Comparison of ENCODE assay signal across 10 mouse cellular contexts in genomic region chrX:21360771-21361667, GRCm38 (mm10).
DNase-seq lines count a peak whose midpoint lies in the region; ATAC-seq and TF ChIP-seq lines count a peak whose summit lies in the region.
"Had no signal": no experiment of that assay in that cellular context is flagged by ENCODE, and none has a peak within 500 bp of the region (broad histone marks: within the 10 kb centered on the region; RNA-seq: fewer than 3 reads in every experiment).

No protein-coding gene starts in this region.

- no peaks in the 10 kb centered on the region for H3K27me3 ChIP-seq in kidney, embryonic 16.5 days (ENCODE audit: insufficient read depth, low read length)
- H3K27me3 ChIP-seq in limb, embryonic 12.5 days, result 0 out of 2 replicates have a peak, but pooled peaks cover 5% of the 10 kb centered on the region
- H3K27me3 ChIP-seq in midbrain, postnatal 0 days (ENCODE audit: insufficient read depth, low read length), result no peaks in the 10 kb centered on the region

- peak; percentile 81; the same call in 1 of the 2 replicates for ATAC-seq in kidney, embryonic 16.5 days (ENCODE audit: low FRiP score, low TSS enrichment)
- ATAC-seq in limb, embryonic 12.5 days (ENCODE audit: insufficient number of reproducible peaks, insufficient read depth, low FRiP score, low TSS enrichment, low read depth), result peak; percentile 87; the same call in 1 of the 2 replicates
- ATAC-seq in midbrain, postnatal 0 days (ENCODE audit: low FRiP score), result peak; percentile 98

- WGBS in kidney, embryonic 16.5 days, result 21% methylated on average over 43 of the region's 43 CpGs
- 18% methylated on average over 43 of the region's 43 CpGs for WGBS in limb, embryonic 12.5 days
- WGBS in midbrain, postnatal 0 days, result 21% methylated on average over 43 of the region's 43 CpGs

- DNase-seq in kidney, adult 8-10 months, result no peak
- peak; percentile 50 for DNase-seq in cerebellum, adult 9-11 months
- DNase-seq in frontal cortex, postnatal 10 days (ENCODE audit: low spot score in 2 of 2), result peak; percentile 39 to 52
- peak; percentile 31 for DNase-seq in induced T-regulatory cell, adult 2 months (ENCODE audit: low read depth)
- DNase-seq in midbrain, postnatal 0 days (ENCODE audit: low spot score), result peak; percentile 81
- DNase-seq in testis, postnatal 10 days (ENCODE audit: low spot score), result peak; percentile 38

- no peaks in the 10 kb centered on the region for H3K36me3 ChIP-seq in kidney, embryonic 16.5 days (ENCODE audit: insufficient read depth, low read length)
- H3K36me3 ChIP-seq in limb, embryonic 12.5 days, result no peaks in the 10 kb centered on the region
- no peaks in the 10 kb centered on the region for H3K36me3 ChIP-seq in midbrain, postnatal 0 days (ENCODE audit: insufficient read depth, low read length)
- H3K36me3 ChIP-seq: G1E had no signal

- H3K4me3 ChIP-seq in kidney, embryonic 16.5 days (ENCODE audit: low read length), result peak overlapping the region; percentile 48
- H3K4me3 ChIP-seq in limb, embryonic 12.5 days (replicated peaks), result peak overlapping the region; percentile 42
- peak overlapping the region; percentile 36 for H3K4me3 ChIP-seq in midbrain, postnatal 0 days (ENCODE audit: low read depth, low read length)

- no peak for TF ChIP-seq CTCF in midbrain, postnatal 0 days (IDR thresholded peaks at IDR 0.05)

- no peaks in the 10 kb centered on the region for H3K4me1 ChIP-seq in kidney, embryonic 16.5 days (ENCODE audit: insufficient read depth, low read length)
- H3K4me1 ChIP-seq in limb, embryonic 12.5 days (replicated peaks), result no peaks in the 10 kb centered on the region
- H3K4me1 ChIP-seq in midbrain, postnatal 0 days (ENCODE audit: insufficient read depth, low read length), result no peaks in the 10 kb centered on the region

- no peak overlapping the region for H3K27ac ChIP-seq in kidney, embryonic 16.5 days (ENCODE audit: low read length)
- 0 out of 2 replicates have a peak overlapping the region, but pooled peaks have one; percentile 7 for H3K27ac ChIP-seq in limb, embryonic 12.5 days
- peak overlapping the region; percentile 86 for H3K27ac ChIP-seq in midbrain, postnatal 0 days (ENCODE audit: low read depth, low read length)
- H3K27ac ChIP-seq: macrophage had no signal

- H3K4me2 ChIP-seq in kidney, embryonic 16.5 days (replicated peaks; ENCODE audit: low read depth, low read length), result peak overlapping the region; percentile 73
- peak overlapping the region; percentile 62 for H3K4me2 ChIP-seq in limb, embryonic 12.5 days
- H3K4me2 ChIP-seq in midbrain, postnatal 0 days (ENCODE audit: low read depth, low read length, poor library complexity, severe bottlenecking), result peak overlapping the region; percentile 54

- no peak overlapping the region; the same call in 1 of the 2 replicates for H3K9ac ChIP-seq in kidney, embryonic 16.5 days (replicated peaks; ENCODE audit: low read length)
- peak overlapping the region; percentile 18; the same call in 1 of the 2 replicates for H3K9ac ChIP-seq in limb, embryonic 12.5 days (replicated peaks)
- H3K9ac ChIP-seq in midbrain, postnatal 0 days (replicated peaks; ENCODE audit: low read length, poor library complexity, severe bottlenecking), result peak overlapping the region; percentile 62

- H3K9me3 ChIP-seq in kidney, embryonic 16.5 days (ENCODE audit: low read length), result no peaks in the 10 kb centered on the region
- no peaks in the 10 kb centered on the region for H3K9me3 ChIP-seq in limb, embryonic 12.5 days
- no peaks in the 10 kb centered on the region for H3K9me3 ChIP-seq in midbrain, postnatal 0 days (ENCODE audit: low read length)
- H3K9me3 ChIP-seq: G1E had no signal

Comparison
In these comparisons a context has a peak if more than half of its experiments do, and no peak if none do; other contexts are left out.
1. DNase-seq: peak in cerebellum, adult 9-11 months (single experiment), frontal cortex, postnatal 10 days (2 of 2), induced T-regulatory cell, adult 2 months (single experiment), midbrain, postnatal 0 days (single experiment) and testis, postnatal 10 days (single experiment); none in kidney, adult 8-10 months (0 of 2).
2. Peak in every context shown above with its lines, with median percentiles within 50 percentile points of each other: ATAC-seq, H3K4me2 ChIP-seq and H3K4me3 ChIP-seq.